Mouse (Mus musculus) liver, adult 2 months (tissue): ENCODE results near the gene Cd247.

ENCODE experiments used
- CTCF ChIP-seq: fragments of 200-500 bp; IDR thresholded peaks from 2 replicates; pipeline ENCODE4 v1.5.1; 2011; ENCODE audit warnings: low read depth, low read length, control low read depth
- POLR2A ChIP-seq: fragments of 200-500 bp; IDR thresholded peaks from 2 replicates; pipeline ENCODE4 v1.6.1; 2011; ENCODE audit warnings: low read length, control low read depth; ENCODE audit not compliant: insufficient read depth; ENCODE audit errors: extremely low read depth

- TF ChIP-seq CTCF (no peak), POLR2A (no peak)
Measured at GRCm38 (mm10) chr1:165882146-165882900, 93.8 kb downstream of the Cd247 start.
